Mouse (Mus musculus): Measurements from ENCODE around the gene Rasl11b. TPM values are rescaled to one million over a fixed set of nuclear protein-coding genes. Genes with fewer than 3 reads are reported as not detected.

Rasl11b gene
- polyA plus RNA-seq, 1 experiment from 2014 or later, result 60.3 TPM

GRCm38 (mm10) chr5:74190161-74190491 lies 5.0 kb upstream of the Rasl11b start:
- Histone ChIP-seq H3K27me3 (peaks cover 8% of the 10 kb centered on the region; the same call in 1 of the 2 replicates), H3K27ac (no peak overlapping the region), H3K9ac (no peak overlapping the region), H3K9me3 (replicated peaks) (no peaks in the 10 kb centered on the region), H3K4me3 (replicated peaks) (no peak overlapping the region), H3K4me1 (peaks cover 26% of the 10 kb centered on the region), H3K36me3 (no peaks in the 10 kb centered on the region), H3K4me2 (no peak overlapping the region)
- 58% methylated on average over 9 of the region's 9 CpGs for WGBS
- no peak for ATAC-seq (replicated peaks; ENCODE audit: low FRiP score)

GRCm38 (mm10) chr5:74190911-74191310 lies 4.2 kb upstream of the Rasl11b start:
- Histone ChIP-seq H3K27ac (no peak overlapping the region), H3K36me3 (no peaks in the 10 kb centered on the region), H3K4me2 (no peak overlapping the region), H3K9ac (no peak overlapping the region), H3K27me3 (peaks cover 8% of the 10 kb centered on the region; the same call in 1 of the 2 replicates), H3K4me3 (replicated peaks) (no peak overlapping the region), H3K4me1 (peaks cover 26% of the 10 kb centered on the region), H3K9me3 (replicated peaks) (no peaks in the 10 kb centered on the region)
- no peak for ATAC-seq (replicated peaks; ENCODE audit: low FRiP score)
- 83% methylated on average over 5 of the region's 5 CpGs for WGBS

GRCm38 (mm10) chr5:74193008-74193407 lies 2.1 kb upstream of the Rasl11b start:
- Histone ChIP-seq H3K4me3 (replicated peaks) (no peak overlapping the region), H3K27me3 (peaks cover 8% of the 10 kb centered on the region; the same call in 1 of the 2 replicates), H3K9me3 (replicated peaks) (no peaks in the 10 kb centered on the region), H3K36me3 (peaks cover 10% of the 10 kb centered on the region), H3K9ac (no peak overlapping the region), H3K27ac (no peak overlapping the region), H3K4me2 (no peak overlapping the region), H3K4me1 (peaks cover 44% of the 10 kb centered on the region)
- ATAC-seq (replicated peaks; ENCODE audit: low FRiP score), result no peak
- 48% methylated on average over 2 of the region's 2 CpGs for WGBS

DNA sequence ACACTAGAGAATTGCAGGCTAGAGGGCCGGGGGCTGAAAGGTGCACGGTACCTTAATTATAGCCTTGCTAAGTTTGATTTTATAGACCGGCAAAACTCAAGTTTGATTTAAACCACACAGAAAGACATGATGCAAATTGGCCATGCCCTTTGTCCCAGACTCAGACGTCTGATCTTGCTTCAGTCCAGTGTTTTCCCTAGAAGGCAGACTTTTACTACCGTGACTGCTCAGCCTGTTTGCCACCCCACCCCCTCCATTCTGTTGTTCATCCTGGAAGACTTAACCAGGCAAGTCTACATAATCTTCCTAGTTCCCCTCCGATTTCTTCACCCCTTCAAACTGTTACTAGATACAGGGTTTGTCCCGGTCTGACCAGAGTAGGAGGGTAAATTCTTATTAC lies 1.5 kb upstream of the Rasl11b start:
- peaks cover 17% of the 10 kb centered on the region for H3K36me3 ChIP-seq
- H3K27me3 ChIP-seq, result peaks cover 8% of the 10 kb centered on the region; the same call in 1 of the 2 replicates
- H3K9ac ChIP-seq, result no peak overlapping the region
- no peaks in the 10 kb centered on the region for H3K9me3 ChIP-seq (replicated peaks)
- 0 out of 2 replicates have a peak overlapping the region, but pooled peaks have one; percentile 18 for H3K27ac ChIP-seq
- no peak overlapping the region; the same call in 1 of the 2 replicates for H3K4me3 ChIP-seq (replicated peaks)
- no peak for ATAC-seq (replicated peaks; ENCODE audit: low FRiP score)
- H3K4me1 ChIP-seq, result peaks cover 50% of the 10 kb centered on the region
- H3K4me2 ChIP-seq, result peak overlapping the region; percentile 99; the same call in 1 of the 2 replicates
- 26% methylated on average over 7 of the region's 7 CpGs for WGBS

GRCm38 (mm10) chr5:74194027-74194840 lies 852 bp upstream of the Rasl11b start:
- no peaks in the 10 kb centered on the region for H3K9me3 ChIP-seq (replicated peaks)
- H3K4me3 ChIP-seq (replicated peaks), result peak overlapping the region; percentile 97
- H3K36me3 ChIP-seq, result peaks cover 23% of the 10 kb centered on the region
- H3K27me3 ChIP-seq, result peaks cover 8% of the 10 kb centered on the region; the same call in 1 of the 2 replicates
- ATAC-seq (replicated peaks; ENCODE audit: low FRiP score), result no peak
- H3K4me1 ChIP-seq, result peaks cover 56% of the 10 kb centered on the region
- peak overlapping the region; percentile 94 for H3K9ac ChIP-seq
- WGBS, result 18% methylated on average over 16 of the region's 16 CpGs
- 0 out of 2 replicates have a peak overlapping the region, but pooled peaks have one; percentile 54 for H3K27ac ChIP-seq
- peak overlapping the region; percentile 99 for H3K4me2 ChIP-seq

GRCm38 (mm10) chr5:74195614-74196306 lies 674 bp downstream of the Rasl11b start:
- H3K27ac ChIP-seq, result peak overlapping the region; percentile 87
- WGBS, result under 1% methylated on average over 27 of the region's 27 CpGs
- H3K36me3 ChIP-seq, result peaks cover 38% of the 10 kb centered on the region
- H3K9me3 ChIP-seq (replicated peaks), result no peaks in the 10 kb centered on the region
- peaks cover 8% of the 10 kb centered on the region; the same call in 1 of the 2 replicates for H3K27me3 ChIP-seq
- peak overlapping the region; percentile 97 for H3K4me3 ChIP-seq (replicated peaks)
- peak; percentile 34; the same call in 1 of the 2 replicates for ATAC-seq (replicated peaks; ENCODE audit: low FRiP score)
- H3K4me1 ChIP-seq, result peaks cover 62% of the 10 kb centered on the region
- peak overlapping the region; percentile 94 for H3K9ac ChIP-seq
- H3K4me2 ChIP-seq, result peak overlapping the region; percentile 99

DNA sequence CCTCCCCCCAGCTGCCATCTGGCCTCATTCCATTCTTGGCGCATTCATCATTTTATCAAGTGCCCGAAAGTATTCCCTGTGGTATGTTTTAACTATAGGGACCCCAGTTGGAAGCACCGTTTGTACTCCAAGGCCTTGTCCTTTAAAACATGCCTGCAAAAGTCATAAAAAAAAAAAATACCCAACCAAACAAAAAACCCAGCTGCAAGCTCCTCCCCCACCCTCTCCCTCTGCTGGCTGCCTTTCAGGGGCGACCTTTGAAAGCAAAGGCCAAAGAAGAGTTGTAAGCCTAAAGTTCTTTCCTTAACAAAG lies 1.2 kb downstream of the Rasl11b start:
- no peaks in the 10 kb centered on the region for H3K9me3 ChIP-seq (replicated peaks)
- H3K4me3 ChIP-seq (replicated peaks), result peak overlapping the region; percentile 97
- no peak for ATAC-seq (replicated peaks; ENCODE audit: low FRiP score)
- H3K9ac ChIP-seq, result peak overlapping the region; percentile 26; the same call in 1 of the 2 replicates
- WGBS, result 2% methylated on average over 4 of the region's 4 CpGs
- H3K27ac ChIP-seq, result peak overlapping the region; percentile 87
- H3K4me2 ChIP-seq, result peak overlapping the region; percentile 99
- H3K4me1 ChIP-seq, result peaks cover 67% of the 10 kb centered on the region
- H3K27me3 ChIP-seq, result peaks cover 5% of the 10 kb centered on the region; the same call in 1 of the 2 replicates
- peaks cover 38% of the 10 kb centered on the region for H3K36me3 ChIP-seq

DNA sequence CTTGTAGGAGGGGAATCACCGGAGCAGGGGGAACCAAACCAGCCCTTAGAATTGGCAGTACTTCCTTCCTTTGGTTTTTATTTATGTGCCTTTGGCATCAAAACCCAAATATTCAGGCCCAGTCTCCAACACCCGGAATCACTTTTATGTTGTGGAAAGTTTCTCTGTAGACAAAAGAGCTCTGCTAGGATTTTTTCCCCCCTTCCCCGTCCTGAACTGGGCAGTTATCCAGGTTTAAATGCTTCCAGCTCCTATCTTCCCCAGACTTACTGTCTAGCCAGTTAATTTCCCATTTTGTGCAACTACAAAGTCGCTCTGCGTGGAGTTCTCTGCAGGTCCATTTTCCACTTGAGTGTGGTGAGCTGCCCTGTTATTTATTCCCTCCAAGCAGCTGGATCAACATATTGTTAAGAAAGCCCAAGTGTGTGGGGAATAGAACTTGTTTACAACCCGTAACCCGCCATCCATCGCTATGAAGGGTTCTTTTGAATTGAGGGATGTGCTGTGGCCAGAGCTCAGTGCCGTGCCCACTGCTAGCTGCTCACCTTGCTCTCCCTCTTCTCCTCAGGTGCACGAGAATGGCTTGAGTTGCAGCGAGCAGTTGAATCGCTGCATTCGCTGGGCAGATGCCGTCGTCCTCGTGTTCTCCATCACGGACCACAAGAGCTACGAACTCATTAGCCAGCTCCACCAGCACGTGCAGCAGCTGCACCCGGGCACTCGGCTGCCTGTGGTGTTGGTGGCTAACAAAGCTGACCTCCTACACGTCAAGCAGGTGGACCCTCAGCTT lies 2.6 kb downstream of the Rasl11b start:
- Histone ChIP-seq H3K4me3 (replicated peaks) (peak overlapping the region; percentile 97), H3K4me1 (peaks cover 78% of the 10 kb centered on the region), H3K9ac (0 out of 2 replicates have a peak overlapping the region, but pooled peaks have one; percentile 9), H3K4me2 (peak overlapping the region; percentile 99), H3K36me3 (peaks cover 38% of the 10 kb centered on the region), H3K27ac (peak overlapping the region; percentile 59), H3K9me3 (replicated peaks) (no peaks in the 10 kb centered on the region), H3K27me3 (peaks cover 4% of the 10 kb centered on the region; the same call in 1 of the 2 replicates)
- ATAC-seq (replicated peaks; ENCODE audit: low FRiP score), result no peak
- WGBS, result 65% methylated on average over 22 of the region's 22 CpGs

DNA sequence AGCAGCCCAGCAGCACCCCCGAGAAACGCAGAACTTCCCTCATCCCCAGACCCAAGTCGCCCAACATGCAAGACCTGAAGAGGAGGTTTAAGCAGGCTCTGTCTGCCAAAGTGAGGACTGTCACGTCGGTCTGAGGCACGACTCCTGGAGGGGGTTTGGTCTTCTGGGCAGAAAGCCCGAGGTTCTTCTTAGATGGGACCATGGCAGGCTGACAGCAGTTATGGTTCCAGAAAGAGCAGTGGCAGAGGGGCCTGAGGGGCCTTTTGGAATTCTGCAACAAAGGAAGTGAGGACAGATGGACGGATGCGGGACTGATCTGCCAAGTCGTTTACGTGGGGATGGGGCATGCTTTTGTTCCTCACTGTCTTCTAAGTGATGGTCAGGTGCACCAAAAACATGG lies 3.4 kb downstream of the Rasl11b start:
- H3K9ac ChIP-seq, result no peak overlapping the region
- 79% methylated on average over 11 of the region's 11 CpGs for WGBS
- no peak for ATAC-seq (replicated peaks; ENCODE audit: low FRiP score)
- H3K4me3 ChIP-seq (replicated peaks), result peak overlapping the region; percentile 97
- peak overlapping the region; percentile 99 for H3K4me2 ChIP-seq
- no peak overlapping the region for H3K27ac ChIP-seq
- no peaks in the 10 kb centered on the region for H3K9me3 ChIP-seq (replicated peaks)
- H3K4me1 ChIP-seq, result peaks cover 76% of the 10 kb centered on the region
- H3K27me3 ChIP-seq, result peaks cover 4% of the 10 kb centered on the region; the same call in 1 of the 2 replicates
- H3K36me3 ChIP-seq, result peaks cover 38% of the 10 kb centered on the region

DNA sequence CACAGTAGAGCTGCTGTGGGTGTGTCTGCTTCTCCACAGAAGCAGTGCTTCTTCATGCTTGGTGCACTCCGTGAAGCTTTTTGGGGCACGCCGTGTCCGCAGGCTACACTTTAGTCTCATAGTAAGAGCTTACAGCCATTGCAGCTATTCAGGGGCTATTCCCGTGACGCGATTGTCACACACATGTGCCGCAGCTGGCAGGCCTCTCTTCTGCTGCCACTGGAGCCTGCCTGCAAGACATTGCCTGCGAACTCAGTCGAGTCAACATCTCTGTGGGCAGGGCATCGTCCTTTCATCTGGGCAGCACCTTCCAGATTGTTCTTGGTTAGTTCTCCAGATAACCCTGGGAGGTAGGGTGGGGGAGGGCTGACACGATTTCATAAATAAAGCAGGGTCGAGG lies 4.7 kb downstream of the Rasl11b start:
- Histone ChIP-seq H3K27me3 (no peaks in the 10 kb centered on the region), H3K4me1 (peaks cover 65% of the 10 kb centered on the region), H3K36me3 (peaks cover 38% of the 10 kb centered on the region), H3K9me3 (replicated peaks) (no peaks in the 10 kb centered on the region), H3K4me2 (no peak overlapping the region), H3K4me3 (replicated peaks) (no peak overlapping the region), H3K9ac (no peak overlapping the region), H3K27ac (0 out of 2 replicates have a peak overlapping the region, but pooled peaks have one; percentile 22)
- 84% methylated on average over 13 of the region's 13 CpGs for WGBS
- ATAC-seq (replicated peaks; ENCODE audit: low FRiP score), result no peak

DNA sequence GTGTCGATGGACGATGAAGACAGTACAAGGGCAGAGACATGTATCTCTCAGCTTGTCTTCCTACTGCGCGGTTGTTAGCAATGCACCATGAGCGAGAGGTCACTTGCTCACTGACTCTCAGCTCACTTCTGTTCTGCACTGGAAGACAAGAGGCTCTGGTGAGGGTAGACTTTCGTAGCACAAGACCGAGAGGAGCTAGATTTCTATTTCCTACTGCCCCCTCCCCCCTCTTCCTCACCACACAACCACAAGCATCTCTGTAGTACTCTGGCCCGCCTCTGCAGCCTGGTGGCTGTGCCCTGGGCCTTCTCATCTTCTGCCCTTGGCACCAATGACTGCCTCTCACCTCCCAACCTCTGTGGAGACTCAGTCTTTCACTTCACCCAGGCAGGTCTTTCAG lies 5.4 kb downstream of the Rasl11b start:
- H3K9ac ChIP-seq, result no peak overlapping the region
- peaks cover 66% of the 10 kb centered on the region for H3K4me1 ChIP-seq
- H3K27ac ChIP-seq, result 0 out of 2 replicates have a peak overlapping the region, but pooled peaks have one; percentile 22
- H3K27me3 ChIP-seq, result no peaks in the 10 kb centered on the region
- no peak for ATAC-seq (replicated peaks; ENCODE audit: low FRiP score)
- WGBS, result 77% methylated on average over 8 of the region's 8 CpGs
- peaks cover 38% of the 10 kb centered on the region for H3K36me3 ChIP-seq
- no peak overlapping the region for H3K4me3 ChIP-seq (replicated peaks)
- no peaks in the 10 kb centered on the region for H3K9me3 ChIP-seq (replicated peaks)
- no peak overlapping the region for H3K4me2 ChIP-seq
